Mouse (Mus musculus): ENCODE measurements around the gene Lyl1.

- TF ChIP-seq CTCF (IDR thresholded peaks at IDR 0.05; ENCODE audit: low read depth) (no peak), EP300 (IDR thresholded peaks at IDR 0.05; ENCODE audit: low read depth) (no peak)
These were observed 12.1 kb downstream of the Lyl1 start for GRCm38 (mm10) chr8:84713381-84713780.
